Mouse (Mus musculus) frontal cortex, adult 2 months (tissue): ENCODE data around the gene Slc24a1. TPM values are rescaled to one million over a fixed set of nuclear protein-coding genes. Genes with fewer than 3 reads are reported as not detected.
"Not testable (repeated sequence)": the region's sequence is repeated elsewhere in the genome, so short reads cannot be mapped to it uniquely, and the experiment has no call there.

ENCODE experiments used
- DNase-seq, 2 experiments: peaks; one replicate each; pipeline ENCODE4 v3.0.0; 2022; ENCODE audit warnings: low spot score in 1 of 2; ENCODE audit errors: extremely low spot score in 1 of 2
- polyA plus RNA-seq: library from polyadenylated mRNA; depleted of rRNA; stranded (reverse); fragments of >200 nt; gene quantifications from 2 replicates; pipeline ENCODE4 v1.2.3, GENCODE M21; 2012; rRNA removed

The Slc24a1 gene
- 0.08 and 0.14 TPM in 2 replicates for polyA plus RNA-seq

GRCm38 (mm10) chr9:64951161-64951657, at the start of gene Slc24a1:
Gene Slc24a1 (minus strand): TSS chr9:64951607.
- DNase-seq, result no peak

GRCm38 (mm10) chr9:64995464-64995863, 44.1 kb upstream of the Slc24a1 start:
- not testable (repeated sequence) for DNase-seq

GRCm38 (mm10) chr9:64990291-64990690, 38.9 kb upstream of the Slc24a1 start:
- DNase-seq, result peak in 1 of 2 experiments; percentile 22

GRCm38 (mm10) chr9:64988443-64988842, 37.0 kb upstream of the Slc24a1 start:
- no peak for DNase-seq

- DNase-seq, result no peak
Measured at GRCm38 (mm10) chr9:64987651-64988050, 36.2 kb upstream of the Slc24a1 start.

GRCm38 (mm10) chr9:64985807-64986206, 34.4 kb upstream of the Slc24a1 start:
- no peak for DNase-seq

GRCm38 (mm10) chr9:64985037-64985794, 33.8 kb upstream of the Slc24a1 start:
- DNase-seq, result no peak

- no peak for DNase-seq
Measured at GRCm38 (mm10) chr9:64981904-64982303, 30.5 kb upstream of the Slc24a1 start.

GRCm38 (mm10) chr9:64980548-64980947, 29.1 kb upstream of the Slc24a1 start:
- DNase-seq, result no peak

- no peak for DNase-seq
Measured at GRCm38 (mm10) chr9:64960978-64961320, 9.5 kb upstream of the Slc24a1 start.

- DNase-seq, result peak; percentile 86 to 98
Measured at GRCm38 (mm10) chr9:64960117-64960977, 8.9 kb upstream of the Slc24a1 start, which contains the start of gene Ints14. Gene Ints14 (plus strand): TSS chr9:64960905.

GRCm38 (mm10) chr9:64957276-64957675, 5.9 kb upstream of the Slc24a1 start:
- no peak for DNase-seq

GRCm38 (mm10) chr9:64956337-64956736, 4.9 kb upstream of the Slc24a1 start:
- DNase-seq, result peak in 1 of 2 experiments; percentile 28

- no peak for DNase-seq
Measured at GRCm38 (mm10) chr9:64953190-64953589, 1.8 kb upstream of the Slc24a1 start.

GRCm38 (mm10) chr9:64952055-64952454, 648 bp upstream of the Slc24a1 start:
- DNase-seq, result no peak

GRCm38 (mm10) chr9:64947483-64948095, 3.8 kb downstream of the Slc24a1 start:
- DNase-seq, result no peak

- DNase-seq, result no peak
Measured at GRCm38 (mm10) chr9:64943997-64944396, 7.4 kb downstream of the Slc24a1 start.

GRCm38 (mm10) chr9:64941650-64942049, 9.8 kb downstream of the Slc24a1 start:
- no peak for DNase-seq

- DNase-seq, result no peak
Measured at GRCm38 (mm10) chr9:64940731-64941346, 10.6 kb downstream of the Slc24a1 start.

GRCm38 (mm10) chr9:64939790-64940189, 11.6 kb downstream of the Slc24a1 start:
- DNase-seq, result no peak
